Mouse (Mus musculus) layer of hippocampus, postnatal 14 days (tissue): ENCODE measurements around the gene Dnlz. TPM values are rescaled to one million over a fixed set of nuclear protein-coding genes. Genes with fewer than 3 reads are reported as not detected.

Experiments
- DNase-seq, 2 experiments: peaks; one replicate each; pipeline ENCODE4 v3.0.0; 2021 to 2022; ENCODE audit warnings: low spot score in 2 of 2, mixed read lengths in 1 of 2
- total RNA-seq, 2 experiments: library from RNA; stranded (reverse); gene quantifications; 2 replicates each; pipeline ENCODE4 v1.2.3; 2021

Gene Dnlz
- total RNA-seq, 2 experiments from 2014 or later, result 25.9 TPM

DNA sequence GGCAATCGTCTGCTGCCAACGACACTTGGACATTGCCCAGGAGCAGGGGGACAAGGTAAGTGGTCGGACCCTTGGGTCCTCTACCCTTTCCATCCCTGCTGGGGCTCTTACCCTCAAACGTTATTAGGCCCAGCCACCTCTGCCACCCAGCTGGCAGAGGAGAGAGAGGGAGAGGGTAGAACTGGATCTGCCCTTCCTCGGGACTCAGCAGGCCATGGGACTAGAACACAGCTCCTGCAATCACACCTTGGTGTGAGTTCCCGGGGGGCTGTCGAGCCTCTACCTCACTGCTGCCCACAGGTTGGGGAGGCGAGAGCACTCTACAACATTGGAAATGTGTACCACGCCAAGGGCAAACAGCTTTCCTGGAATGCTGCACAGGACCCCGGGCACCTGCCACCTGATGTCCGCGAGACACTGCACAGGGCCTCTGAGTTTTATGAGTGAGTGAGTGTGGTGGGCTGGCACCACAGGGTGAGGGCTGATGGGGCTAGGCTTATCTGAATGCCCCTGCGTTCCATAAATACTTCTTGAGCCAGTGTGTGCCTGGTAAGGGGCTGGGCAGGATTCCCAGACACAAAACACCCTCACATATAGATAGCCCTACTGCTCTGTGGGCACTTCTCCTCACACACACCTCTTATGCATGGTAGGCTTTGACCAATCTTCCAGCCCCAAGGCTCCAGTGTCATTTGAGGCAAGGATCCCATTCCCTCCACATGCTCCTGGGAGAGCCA is 28.2 kb downstream of the Dnlz start:
- DNase-seq, result no peak

DNA sequence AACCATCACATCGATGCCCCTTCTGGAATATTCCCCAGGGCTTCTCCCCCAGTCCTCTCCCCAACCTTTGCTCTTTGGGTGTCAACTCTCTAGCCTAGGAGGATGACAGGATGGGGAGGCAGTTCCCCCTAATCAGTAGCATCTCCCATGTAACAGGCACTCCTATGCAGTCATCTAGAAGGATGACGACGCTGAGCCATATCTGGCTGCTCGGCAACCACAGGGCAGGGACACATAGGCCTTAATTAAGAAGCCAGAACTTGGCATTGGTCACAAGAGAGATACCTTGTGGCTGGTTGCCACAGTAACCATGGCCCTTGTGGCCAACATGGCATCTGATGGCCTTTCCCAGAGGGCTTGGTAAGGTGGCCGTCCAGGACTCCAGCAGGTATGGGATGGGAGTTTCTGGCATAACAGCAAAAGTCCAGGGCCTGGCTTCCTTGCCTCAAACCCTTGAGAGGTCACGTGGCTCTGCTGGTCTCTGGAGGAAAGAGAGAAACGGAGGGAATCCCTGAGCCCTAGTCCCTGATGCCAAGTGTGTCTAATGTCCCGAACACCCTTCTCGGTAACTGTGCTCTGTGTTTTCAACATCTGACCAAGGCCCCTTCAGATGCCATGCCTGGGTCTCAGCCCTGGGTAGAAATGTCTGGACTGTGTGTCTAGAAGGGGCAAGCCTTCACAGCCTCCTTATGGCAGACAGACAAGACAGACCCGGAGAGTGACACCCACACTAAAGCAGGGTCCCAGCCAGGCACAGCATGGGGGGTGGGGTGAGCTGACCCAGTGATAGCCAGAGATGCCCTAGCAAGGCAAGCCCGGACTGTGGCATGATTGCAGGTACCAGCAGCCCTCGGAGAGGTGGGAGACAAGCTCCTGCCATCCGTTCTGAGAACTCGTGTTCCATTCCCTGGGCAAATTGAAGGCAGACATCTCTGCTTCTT is 31.4 kb downstream of the Dnlz start:
- DNase-seq, result no peak

DNA sequence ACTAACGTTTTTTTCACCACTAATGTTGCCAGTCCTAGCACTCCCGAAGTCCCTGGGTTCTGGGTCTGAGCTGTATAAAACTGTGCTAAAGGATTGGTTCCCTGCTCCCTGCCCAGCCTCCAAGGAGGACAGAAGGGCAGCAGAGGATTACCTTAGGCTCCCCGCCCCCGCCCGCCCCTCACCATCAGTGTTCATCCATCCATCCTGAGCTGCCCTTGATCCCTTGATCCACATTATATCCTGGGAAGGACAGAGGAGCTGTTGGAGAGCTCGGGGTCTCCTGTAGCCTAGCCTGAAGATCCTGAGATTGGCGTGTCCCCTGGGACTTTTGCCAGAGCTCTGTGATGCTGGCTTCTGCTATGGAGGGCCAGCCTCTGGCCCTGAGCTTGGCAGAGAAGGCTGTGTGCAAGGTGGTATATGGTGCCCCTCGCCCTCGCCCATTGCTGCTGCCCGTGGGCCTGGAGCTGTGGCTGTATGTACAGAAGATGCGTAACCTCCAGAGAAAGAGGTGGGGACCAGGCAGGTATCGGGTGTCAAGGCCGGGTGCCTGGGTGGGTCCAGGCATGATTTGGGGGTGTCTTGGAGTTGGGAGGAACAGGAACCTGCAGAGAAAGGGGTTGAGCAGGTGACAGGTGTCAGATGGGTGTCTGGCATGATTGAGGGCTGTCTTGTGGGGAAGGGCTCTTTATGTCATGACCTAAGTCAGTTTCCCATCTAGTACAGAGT is 32.2 kb downstream of the Dnlz start:
- DNase-seq, result no peak

DNA sequence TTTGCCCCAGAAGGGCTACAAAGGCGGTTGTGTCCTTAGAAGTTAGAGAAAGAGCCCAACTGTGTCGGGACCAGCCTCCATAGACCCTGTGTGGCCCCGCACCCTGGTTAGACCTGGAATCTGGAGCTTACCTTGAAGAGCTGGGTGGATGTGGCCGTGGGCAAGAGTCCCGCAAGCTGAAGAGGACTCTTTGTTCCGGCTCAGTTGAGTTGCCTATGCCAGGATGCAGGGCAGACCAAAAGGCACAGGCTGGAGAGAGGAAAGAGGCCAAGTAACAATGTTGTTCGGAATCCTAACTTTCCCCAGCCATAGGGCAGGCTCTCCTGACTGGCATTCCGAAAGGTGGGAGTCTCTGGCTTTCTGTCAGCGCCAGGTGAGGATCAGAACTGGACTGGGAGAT is 32.8 kb downstream of the Dnlz start:
- DNase-seq, result no peak

DNA sequence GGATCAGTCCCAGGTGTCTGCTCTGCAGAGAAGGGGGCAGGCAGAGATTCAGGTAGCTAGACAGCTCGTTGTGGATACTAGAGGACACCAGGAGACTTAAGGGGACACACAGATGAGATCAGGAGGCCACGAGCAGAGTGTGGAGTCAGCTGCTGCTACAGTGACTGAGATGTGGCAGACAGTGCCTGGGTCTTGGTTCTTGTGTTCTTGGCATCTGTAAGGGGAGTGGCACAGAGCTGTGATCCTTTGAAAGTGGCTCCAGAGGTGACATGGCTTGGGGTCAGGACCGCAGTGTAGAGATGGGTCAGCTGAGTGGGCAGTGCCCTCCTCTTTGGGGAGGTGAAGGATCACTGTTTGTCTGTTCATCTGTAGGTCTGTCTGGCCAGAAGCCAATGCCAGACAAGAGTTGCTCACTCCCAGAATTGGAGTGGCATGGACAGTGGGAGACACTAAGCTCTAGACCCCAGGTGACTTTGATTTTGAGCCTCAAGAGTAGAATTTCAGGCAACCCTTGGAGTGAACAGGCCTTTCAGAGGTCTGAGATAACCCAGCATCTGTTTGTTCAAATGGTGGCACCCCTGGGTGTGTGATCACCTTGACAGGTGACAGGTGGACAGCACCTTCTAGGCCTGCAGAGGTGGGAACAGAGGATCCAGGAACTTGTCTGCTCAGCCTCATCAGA is 33.8 kb downstream of the Dnlz start:
- DNase-seq, result no peak

DNA sequence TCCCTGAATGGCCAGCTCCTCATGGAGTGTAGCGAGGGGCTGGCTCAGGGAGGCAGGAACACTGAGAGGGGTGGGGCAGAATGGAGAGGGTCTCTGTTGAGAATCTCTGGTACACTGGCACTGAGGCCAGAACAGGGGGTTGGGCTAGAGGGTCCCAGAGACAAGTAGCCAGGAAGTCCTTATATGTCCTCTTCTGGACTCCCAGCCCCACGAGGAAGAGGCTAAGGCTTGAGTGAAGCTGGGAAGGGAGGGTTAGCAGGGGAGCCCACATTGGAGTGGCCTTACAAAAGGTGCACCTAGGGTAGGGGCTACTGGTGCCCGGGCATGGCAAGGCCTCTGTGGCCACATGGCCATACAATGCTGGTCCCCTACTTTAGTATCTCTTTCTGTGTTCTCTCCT is 34.5 kb downstream of the Dnlz start:
- DNase-seq, result no peak

DNA sequence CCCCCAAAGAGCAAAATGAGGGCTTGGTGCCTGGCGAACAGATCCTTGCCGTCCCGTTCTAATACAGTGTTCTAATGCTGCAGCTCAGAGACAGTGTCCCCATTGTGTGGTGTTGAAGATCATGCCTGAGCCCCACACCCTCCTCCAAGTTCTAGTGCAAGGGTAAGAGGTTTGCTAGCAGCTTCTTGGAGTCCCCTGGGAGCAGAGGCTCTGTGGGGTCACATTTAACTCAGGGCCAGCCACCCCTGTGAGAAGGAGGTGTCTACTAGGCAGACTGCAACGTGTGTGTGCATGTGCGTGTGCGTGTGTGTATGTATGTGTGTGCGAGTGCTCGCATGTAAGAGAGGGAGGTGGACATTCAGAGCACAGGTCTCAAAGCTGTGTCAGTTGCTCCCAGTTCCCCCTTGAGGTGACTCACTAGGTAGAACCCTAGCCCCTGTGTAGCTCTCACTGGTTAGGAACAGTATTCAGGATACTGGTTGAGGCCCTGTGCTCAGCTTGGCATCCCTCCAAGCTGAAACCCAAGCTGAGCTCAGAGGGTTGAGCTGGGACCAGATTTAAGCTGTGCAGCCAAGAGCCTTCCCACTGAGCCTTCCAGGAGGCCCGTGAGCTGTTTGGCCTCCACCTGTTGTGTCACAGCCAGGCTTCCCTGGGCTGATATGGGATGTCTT is 35.2 kb downstream of the Dnlz start:
- no peak for DNase-seq

DNA sequence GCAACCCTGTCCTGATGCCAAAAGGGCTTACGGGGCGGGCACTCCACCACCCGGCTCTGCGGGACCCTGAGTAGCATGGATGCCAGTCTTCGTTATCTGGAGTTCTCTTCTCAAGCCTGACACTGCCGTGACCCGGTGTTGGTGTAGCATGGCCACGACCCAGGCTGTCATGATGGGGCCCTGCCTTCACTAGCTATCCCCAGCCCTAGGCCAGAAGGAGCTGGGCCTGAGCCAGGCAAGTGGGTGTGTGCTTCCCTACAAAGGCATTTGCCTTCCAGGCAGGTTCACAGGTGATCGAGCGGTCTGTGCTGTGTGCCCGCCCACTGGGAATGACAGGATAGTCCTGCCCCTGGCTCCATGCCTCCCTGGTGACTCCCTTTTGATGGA is 36.0 kb downstream of the Dnlz start:
- DNase-seq, result no peak

DNA sequence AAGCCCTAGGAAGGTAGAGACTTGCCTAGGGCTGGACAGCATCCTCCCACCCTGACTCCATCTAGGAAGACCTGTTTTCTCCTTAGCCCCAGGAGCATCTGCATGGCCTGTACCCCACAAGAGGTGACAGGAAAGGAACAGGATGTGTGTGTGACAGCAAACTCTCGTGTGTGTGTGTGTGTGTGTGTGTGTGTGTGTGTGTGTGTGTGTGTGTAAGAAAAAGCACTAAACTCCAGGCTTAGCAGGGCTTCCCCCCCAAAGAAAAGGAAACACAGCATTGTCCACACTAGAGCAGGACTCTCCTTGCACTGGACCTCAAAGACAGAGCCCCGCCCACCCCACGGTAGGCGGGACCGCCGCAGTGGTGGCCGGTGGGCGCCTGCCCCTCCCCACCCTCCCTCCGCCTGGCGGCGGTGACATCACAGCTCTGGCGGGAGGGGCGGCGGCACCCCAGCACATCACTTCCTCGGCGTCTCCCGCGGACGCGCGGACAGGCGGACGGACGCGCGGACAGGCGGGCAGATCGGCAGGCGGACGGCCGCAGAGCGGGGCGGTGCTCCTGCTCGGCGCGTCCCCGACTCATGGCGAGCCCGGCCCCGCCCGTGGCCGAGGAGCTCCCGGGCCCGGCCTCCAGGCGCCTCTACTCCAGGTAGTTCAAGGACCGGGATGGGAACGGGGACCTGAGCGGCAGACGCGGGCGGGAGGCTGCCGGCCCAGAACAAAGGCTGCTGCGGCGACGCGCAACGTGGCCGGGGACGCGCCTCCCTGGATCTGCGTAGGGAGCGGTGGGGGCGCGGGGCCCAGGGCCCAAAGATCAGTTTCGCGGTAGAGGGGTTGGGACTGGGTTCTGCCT is 36.6 kb downstream of the Dnlz start, which contains the start of gene Gpsm1:
Gene Gpsm1 (plus strand): TSS at position 444 of the 853 bp plus-strand sequence.
- DNase-seq, result peak; percentile 76 to 78

DNA sequence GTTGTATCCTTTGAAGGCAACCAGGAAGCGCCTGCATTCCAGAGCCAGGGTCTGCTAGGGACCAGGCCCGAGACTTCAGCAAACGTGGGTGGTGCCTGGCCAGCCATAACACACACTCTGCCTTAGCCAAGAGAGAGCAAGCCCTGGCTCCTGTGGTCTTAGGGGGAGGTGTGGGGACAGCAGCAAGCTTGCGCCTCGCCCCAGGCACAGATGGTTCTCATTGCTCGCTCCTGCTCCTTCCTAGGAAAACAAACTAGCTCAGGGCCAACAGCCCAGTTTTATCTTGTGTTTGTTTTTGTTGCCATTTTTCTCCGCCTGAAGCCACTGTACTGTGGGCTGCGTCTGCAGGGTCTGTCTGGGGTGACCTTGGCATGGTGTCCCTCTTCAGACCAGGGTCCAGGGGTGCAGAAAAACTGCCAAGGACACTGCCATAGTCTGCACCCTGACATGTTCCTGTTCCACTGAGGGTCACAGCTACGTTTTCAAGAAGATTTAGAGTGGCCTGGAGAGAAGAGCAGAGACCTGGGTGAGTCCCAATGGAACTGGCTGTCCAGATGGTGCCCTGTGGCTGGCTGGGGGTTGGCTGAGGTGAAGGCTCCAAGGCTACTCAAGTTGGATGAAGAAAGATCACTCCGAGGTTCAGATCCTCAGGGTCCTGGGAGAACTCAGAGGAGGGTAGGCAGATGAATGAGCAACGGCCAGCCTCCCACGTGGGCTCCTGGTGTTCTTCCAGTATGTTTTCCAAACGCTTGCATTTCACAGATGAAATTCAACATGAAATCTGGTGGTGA is 37.4 kb downstream of the Dnlz start:
- no peak for DNase-seq

DNA sequence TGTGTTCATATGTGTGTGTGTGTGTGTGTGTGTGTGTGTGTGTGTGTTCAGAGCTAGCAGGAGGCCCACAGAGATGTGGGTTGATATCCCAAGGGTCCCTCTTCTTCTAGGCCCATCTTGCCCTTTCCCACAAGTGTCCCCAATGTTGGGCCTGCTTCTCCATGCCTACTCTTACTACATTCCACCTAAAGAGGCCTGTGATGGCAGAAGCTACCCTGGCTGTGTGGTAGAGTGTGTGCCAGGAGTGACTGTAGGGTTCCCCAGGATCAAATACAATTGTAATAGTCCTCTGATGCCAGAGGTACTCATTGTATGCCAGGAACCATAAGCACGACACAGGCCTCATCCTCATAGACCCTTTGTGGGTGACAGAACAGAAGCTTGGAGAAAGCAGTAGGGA is 38.5 kb downstream of the Dnlz start:
- DNase-seq, result no peak

DNA sequence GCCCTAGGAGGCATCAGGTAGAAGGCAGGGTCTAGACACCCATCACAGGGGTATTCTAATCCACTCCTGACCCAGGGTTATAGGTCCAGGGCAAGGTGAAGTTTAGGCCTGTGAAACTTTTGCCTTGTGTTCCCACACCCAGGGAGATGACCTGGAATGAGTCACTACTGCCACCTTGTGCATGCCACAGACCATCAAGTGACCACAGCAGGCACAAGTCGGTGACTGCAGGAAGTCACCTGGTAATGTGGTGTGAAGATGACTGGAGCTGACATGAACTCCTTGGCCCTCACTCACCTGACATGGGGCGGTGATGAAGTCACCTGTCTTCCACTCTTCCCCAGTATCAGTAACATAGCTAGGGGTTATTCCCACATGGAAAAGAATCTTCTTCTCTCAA is 39.1 kb downstream of the Dnlz start:
- DNase-seq, result no peak

DNA sequence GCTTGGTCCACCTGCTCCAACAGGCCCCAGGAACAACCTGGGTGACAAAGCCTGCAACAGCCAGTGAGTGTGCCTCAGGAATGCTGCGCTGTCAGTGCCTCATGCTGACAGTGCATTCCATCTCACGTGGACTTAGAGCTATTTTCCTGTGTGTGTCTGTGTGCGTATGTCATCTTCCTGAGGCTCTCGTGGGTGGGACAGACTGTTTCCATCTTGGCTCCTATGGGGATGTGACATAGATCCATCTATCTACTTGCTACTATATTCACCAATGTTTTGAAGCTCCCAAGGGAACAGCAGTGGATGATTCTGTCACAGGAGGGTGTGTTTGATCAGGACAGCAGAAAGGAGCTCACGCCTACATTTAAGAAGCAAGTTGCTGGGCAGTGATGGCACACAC is 40.0 kb downstream of the Dnlz start:
- DNase-seq, result no peak

DNA sequence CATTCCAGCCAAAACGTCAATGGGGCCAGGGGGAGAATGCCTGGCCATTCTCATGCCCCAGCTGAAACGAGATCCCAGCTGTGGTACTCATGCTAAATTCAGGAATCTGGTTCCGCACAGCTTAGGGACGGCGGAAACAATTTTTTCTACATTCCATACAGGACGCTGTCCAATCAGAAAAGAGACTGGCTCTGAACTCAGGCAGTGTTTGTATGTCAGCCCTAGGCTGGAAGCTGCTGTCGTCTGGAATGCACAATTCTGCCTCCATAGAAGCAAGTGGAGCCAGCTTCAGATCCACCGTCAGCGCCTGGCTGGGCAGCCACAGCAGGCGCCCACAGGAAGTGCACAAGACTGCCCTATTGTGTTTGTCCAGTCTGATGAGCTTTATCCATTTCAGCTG is 42.2 kb downstream of the Dnlz start:
- DNase-seq, result no peak

DNA sequence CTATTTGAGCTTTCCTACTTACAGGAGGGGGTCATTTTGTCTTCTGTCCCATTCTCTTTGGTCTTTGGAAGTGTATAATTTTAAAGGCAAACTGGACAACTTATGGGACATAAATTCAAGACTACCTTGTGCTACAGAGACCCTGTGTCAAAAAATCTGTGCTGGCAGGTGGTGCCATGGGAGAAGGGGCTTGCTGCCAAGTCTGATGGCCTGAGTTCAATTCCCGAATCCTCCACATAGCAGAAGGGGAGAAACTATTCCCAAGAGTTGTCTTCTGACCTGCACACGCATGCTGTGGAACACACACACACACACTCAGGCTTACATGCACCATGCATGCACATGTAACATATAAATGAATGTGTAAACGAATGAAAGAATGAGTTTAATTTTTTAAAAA is 45.2 kb downstream of the Dnlz start:
- DNase-seq, result no peak

DNA sequence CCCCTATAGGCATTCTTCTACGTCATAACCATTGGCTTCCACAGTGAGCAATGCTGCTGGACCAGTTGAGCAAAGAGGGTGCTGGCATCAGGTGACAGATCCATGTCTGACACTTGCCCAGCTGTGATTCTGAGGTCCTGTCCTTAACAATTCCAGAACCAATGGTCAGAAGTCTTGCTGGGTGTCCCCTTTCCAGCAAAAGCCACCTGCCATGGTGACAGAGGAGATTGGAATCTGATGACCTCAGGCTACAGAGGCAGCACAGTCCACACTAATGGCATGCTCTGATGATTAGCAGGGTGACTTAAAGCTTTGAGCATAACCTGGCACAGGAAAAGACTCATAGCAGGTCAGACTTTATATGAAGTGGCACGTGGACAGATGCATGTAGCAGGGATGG is 46.4 kb downstream of the Dnlz start:
- DNase-seq, result no peak

DNA sequence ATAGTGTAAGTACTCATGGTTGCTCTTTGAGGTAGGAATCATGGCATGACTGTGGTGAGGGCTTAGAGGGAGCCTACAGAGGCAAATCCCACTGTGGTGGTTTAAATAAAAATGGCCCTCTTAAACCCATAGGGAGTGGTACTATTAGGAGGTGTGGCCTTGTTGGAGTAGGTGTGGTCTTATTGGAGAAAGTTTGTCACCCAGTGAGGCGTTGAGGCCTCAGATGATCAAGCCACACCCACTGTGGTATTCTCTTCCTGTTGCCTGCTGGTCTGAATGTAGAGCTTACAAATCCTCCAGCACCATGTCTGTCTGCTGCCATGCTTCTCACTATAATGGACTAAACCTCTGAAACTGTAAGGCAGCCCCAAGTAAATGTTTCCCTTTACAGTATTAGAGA is 47.2 kb downstream of the Dnlz start:
- DNase-seq, result no peak

DNA sequence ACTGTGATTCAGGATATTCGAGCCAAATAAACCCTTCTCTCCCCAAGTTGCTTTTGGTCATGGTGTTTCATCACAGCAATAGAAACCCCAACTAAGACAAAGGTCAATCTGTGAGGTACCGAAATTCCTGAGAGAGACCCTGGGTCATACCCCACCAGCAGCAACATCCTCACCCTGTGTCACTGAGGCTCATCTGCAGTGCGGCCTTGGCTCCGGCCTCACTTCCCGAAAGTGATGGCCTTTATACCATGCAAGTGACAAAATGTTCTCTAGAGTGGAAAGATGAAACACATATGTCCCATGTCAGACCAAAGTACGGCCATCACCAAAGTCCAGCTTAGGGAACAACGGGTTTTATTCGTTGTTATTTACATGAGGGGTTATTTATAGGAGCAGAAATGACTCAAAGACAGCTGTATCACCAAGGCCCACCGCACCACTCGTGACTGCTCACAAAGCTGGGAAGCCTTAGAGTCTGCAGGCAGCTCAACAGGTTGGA is 49.9 kb downstream of the Dnlz start:
- no peak for DNase-seq

DNA sequence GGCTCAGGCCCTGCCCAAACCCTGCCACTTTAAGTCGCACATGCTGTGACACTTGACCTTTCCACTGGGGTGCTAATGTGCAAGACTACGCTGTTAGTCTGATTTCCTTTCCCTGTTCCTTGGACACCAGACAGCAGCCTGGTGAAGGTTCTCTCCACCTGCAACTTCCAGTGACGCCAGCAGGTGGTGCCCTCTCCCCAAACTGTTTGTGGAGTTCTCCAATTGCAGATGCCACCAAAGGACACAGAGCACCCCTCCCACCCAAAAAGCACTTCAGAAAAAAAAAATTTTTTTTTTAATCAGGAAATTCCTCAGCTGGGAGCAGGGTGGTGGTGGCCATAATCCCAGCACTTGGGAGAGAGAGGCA is 51.1 kb downstream of the Dnlz start:
- peak; percentile 91 to 93 for DNase-seq
